Mouse (Mus musculus): Measurements from ENCODE around the gene Crocc. TPM values are rescaled to one million over a fixed set of nuclear protein-coding genes. Genes with fewer than 3 reads are reported as not detected.

The Crocc gene
- total RNA-seq, 2 experiments from 2014 or later: 10.4 to 11.6 TPM

GRCm38 (mm10) chr4:141068655-141069054 is 8.3 kb upstream of the Crocc start:
- no peak for DNase-seq (ENCODE audit: low spot score in 2 of 2)

GRCm38 (mm10) chr4:141067516-141068046 is 7.2 kb upstream of the Crocc start:
- DNase-seq (ENCODE audit: low spot score in 2 of 2): no peak

DNA sequence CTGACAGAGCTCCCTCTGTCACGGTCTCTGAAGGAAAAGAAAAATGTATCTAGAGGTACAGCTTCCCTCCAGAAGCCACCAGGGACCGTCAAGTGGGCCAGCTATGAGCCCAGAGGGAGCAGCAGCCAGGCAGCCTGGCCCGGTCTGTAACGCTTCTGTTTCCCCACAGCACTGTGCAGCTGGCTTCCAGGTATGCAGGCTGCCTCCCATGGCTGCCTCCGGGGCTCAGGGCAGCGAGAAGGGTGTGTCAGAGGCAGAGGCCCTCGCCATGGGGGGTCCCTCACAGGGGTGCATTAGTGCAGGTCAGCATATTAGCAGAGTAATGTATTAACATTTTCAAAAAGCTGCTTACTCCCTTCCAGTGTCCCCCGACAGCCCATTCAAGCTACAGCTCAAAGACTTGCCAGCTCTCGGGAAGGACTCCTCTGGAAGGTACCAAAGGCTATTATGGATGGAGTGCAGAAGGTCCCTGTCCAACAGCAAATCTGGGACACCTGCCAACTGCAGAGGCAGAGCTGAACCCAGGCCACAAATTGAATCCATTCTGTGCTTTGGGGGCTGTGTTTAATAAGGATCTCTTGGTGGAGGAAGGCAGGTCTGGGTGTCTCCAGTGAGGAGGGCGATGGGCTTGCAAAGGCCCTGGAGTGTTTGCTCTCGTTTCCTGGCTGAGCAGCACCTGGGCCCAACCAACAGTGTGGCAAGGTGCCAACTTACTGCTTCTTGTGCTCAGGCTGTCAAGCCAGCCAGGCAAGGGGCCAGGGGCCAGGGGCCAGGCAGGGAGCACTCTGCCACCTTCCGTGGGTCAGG is 6.6 kb upstream of the Crocc start:
- no peak for DNase-seq (ENCODE audit: low spot score in 2 of 2)

GRCm38 (mm10) chr4:141065123-141065522 is 4.8 kb upstream of the Crocc start:
- DNase-seq (ENCODE audit: low spot score in 2 of 2): peak; percentile 69 to 81

GRCm38 (mm10) chr4:141064104-141064659 is 3.8 kb upstream of the Crocc start:
- no peak for DNase-seq (ENCODE audit: low spot score in 2 of 2)

- DNase-seq (ENCODE audit: low spot score in 2 of 2): no peak
Measured at GRCm38 (mm10) chr4:141059616-141060425, 529 bp downstream of the Crocc start.

GRCm38 (mm10) chr4:141058835-141059234 is 1.5 kb downstream of the Crocc start:
- no peak for DNase-seq (ENCODE audit: low spot score in 2 of 2)

- DNase-seq (ENCODE audit: low spot score in 2 of 2): no peak
Measured at GRCm38 (mm10) chr4:141056970-141057369, 3.4 kb downstream of the Crocc start.

DNA sequence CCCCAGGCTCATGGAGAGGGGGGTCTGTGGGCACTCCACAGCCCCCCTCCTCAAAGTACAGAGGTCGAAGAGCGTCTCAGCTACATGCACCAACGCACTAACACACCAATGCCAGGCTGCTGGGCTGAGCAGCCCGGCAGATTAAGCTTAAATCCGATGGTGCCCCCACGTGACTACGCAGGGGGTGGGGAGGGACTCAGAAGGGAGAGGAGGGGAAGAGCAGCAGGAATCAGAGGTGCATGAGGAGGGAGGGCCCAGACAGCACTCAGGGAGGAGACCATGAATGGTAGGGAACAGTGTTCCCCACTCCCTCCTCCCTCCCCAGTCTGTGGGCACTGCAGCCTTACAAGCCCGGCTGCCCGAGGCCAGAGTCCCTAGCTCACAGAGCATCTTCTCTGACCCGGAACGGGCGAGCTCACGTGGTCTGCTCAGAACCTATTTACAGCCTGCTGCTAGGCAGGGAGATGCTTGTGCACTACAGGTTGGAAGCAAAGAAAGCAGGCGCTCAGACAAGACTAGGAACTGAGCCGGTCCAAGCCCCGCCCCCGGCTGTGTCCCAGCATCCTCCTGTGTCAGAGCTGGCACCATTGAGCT is 6.7 kb downstream of the Crocc start:
- DNase-seq (ENCODE audit: low spot score in 2 of 2): no peak

DNA sequence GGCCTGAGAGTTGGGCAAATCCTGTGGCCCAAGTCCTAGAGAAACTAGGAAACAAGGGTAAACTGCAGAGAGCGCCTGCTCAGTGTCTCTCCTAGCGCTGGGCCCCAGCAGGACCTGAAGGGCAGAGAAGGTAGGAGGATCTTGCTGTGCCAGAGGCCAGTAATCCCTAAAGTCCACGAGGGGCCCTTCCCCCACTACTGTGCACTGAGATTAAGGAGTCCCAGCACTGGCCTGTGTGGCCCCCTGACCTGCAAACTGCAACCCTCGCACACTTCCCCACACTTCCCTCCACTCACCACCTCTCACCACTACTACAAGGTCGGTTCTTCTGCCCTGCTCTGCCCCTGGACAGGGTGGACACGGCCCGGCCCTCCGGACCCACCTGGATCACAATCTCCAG is 7.2 kb downstream of the Crocc start:
- no peak for DNase-seq (ENCODE audit: low spot score in 2 of 2)

DNA sequence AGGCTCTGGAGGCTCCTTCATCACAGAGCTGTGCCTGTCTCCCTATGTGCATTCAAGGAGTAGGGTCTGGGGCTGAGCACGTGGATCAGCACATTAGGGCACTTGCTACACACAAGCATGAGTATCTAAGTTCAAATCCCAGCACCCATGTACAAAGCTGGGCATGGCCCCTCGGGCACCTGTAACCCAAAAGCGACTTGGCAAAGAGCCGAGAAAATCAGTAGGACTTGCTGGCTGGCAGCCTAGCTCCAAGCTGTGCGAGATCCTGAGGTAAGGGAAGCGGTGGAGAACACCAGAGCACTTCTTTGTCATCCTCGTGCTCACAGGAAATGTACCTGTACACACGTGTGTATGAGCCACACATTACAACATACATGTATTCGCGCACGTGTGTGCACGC is 7.9 kb downstream of the Crocc start:
- no peak for DNase-seq (ENCODE audit: low spot score in 2 of 2)

DNA sequence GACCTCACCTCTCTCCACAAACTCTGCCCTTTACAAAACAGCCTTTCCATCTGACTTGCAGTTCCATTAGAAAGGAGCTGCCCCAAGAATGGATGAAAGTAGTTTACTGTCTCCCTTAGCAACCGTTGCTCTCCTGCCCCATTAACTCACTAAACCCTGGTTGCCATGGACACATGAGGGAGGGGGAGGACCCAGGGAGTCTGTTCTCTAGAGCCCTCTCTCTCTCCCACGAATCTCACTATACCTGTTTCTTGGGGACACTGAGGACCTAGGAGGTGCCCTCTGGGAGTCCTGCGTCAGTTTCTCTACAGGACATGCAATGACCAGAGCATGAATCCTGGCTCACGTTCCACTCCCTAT is 10.9 kb downstream of the Crocc start:
- DNase-seq (ENCODE audit: low spot score in 2 of 2): no peak

DNA sequence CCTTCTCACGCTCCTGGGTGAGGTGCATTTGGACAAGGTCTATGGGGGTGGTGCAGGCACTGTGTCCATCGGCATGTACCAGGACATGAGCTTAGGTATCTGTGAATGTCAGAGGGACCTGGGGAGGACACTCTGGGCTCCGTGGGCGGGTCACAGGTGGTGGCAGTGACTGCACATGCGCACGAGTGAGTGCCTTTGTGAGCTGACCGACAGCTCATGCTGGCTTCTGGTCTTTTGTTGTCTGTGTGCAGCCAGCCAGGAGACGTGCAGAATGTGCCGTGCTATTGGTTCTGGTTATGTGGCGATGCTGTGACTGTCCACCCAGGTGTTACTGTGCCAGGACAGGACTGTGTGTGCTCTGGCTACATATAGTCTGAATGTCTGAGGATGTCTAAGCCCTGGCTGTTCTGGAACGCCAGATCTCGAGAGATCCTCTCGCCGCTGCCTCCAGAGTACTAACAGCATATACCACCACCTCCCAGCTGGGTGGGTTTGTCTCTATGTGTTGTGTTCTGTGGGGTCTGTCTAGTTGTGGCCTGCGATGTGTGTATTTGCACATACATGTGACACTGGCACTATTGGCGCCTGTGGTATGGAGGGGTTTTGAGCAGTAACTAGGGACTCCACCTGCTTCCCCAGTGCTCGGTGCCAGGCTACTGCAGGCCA is 11.4 kb downstream of the Crocc start:
- no peak for DNase-seq (ENCODE audit: low spot score in 2 of 2)

GRCm38 (mm10) chr4:141044816-141045215 is 15.5 kb downstream of the Crocc start:
- peak in 1 of 2 experiments; percentile 71 for DNase-seq (ENCODE audit: low spot score in 2 of 2)

GRCm38 (mm10) chr4:141041117-141041516 is 19.2 kb downstream of the Crocc start:
- no peak for DNase-seq (ENCODE audit: low spot score in 2 of 2)

DNA sequence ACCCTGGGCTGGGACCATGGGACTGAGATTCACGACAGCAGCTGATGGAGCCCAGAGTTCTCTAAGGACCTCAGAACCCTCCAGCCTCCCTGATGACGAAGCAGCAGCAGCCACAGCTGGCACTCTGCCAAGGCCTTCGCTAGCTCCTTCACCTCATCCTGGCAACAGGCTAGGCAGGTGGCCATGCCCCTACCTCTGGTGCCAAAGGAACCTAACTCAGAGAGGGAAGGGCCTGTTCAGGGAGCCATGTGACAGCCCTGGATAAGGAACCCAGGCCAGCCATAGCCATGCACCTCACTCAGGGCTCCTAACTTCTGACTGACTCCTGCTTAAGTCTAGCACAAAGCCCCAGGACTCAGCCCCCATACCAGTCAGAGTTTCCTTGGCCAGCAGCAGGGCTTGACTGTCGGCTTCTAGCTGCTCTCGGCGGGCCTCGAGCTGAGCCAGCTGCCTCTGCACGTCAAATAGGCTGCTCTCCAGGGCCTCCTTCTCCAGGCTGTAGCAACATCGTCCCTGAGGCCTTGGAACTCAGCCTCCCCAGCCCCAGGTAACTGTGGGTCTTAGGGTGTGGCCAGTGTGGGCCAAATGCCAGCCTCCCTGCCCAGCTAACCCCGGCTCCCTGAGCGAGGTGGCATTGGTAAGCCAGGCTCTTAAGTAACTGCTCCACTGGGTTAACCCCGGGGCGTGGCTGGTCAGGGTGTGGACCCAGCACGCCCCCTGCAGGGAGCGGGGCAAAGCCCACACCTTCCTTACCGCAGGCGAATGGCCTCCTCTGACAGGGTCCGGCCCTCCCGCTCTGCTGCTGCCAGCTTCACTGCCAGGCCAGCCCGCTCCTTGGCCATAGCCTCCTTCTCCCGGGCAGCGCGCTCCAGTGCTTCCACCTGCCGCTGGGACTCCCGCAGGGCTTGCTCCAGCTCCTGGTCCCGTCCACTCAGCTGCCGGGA is 26.5 kb downstream of the Crocc start:
- DNase-seq (ENCODE audit: low spot score in 2 of 2): no peak

GRCm38 (mm10) chr4:141031733-141032132 is 28.6 kb downstream of the Crocc start:
- peak; percentile 63 to 82 for DNase-seq (ENCODE audit: low spot score in 2 of 2)

- no peak for DNase-seq (ENCODE audit: low spot score in 2 of 2)
Measured at GRCm38 (mm10) chr4:141030541-141031206, 29.7 kb downstream of the Crocc start.

GRCm38 (mm10) chr4:141024992-141025391 is 35.4 kb downstream of the Crocc start:
- DNase-seq (ENCODE audit: low spot score in 2 of 2): no peak

All from gastrocnemius, postnatal 4 days (tissue).